Mouse (Mus musculus) heart, postnatal 10 days (tissue): ENCODE measurements around the gene Rpl5. TPM values are rescaled to one million over a fixed set of nuclear protein-coding genes. Genes with fewer than 3 reads are reported as not detected.
A peak's percentile ranks its signal among the peaks of the same experiment; 100 is the strongest.

Experiments used
- DNase-seq, 2 experiments: peaks; one replicate each; pipeline ENCODE4 v3.0.0; 2021
- intact Hi-C: fragments of 180-260 bp; cut with DNase I; formaldehyde crosslinking; loops from one replicate; pipeline ENCODE4 v1.15.1; 2025
- total RNA-seq, 2 experiments: library from RNA; stranded (reverse); gene quantifications; 2 replicates each; pipeline ENCODE4 v1.2.3; 2021

Rpl5 gene
- total RNA-seq: 10 to 100 TPM; 54.4 to 56.2 TPM

- intact Hi-C loops: loop anchor here (2.0 kb wide), 1 partner anchor 32 kb away; no protein-coding TSS in a partner anchor
- DNase-seq: peak; percentile 96 to 98
Observed at GRCm38 (mm10) chr5:107900206-107901013, at the start of gene Rpl5. TSS of gene Rpl5 (plus strand) at chr5:107900502.

GRCm38 (mm10) chr5:107853807-107854206 lies 46.5 kb upstream of the Rpl5 start:
- peak; percentile 65 to 66 for DNase-seq
- intact Hi-C loops: no loop called here

GRCm38 (mm10) chr5:107854556-107854955 lies 45.7 kb upstream of the Rpl5 start:
- intact Hi-C loops: no loop called here
- DNase-seq: no peak

GRCm38 (mm10) chr5:107855546-107855945 lies 44.8 kb upstream of the Rpl5 start:
- no peak for DNase-seq
- intact Hi-C loops: no loop called here

- intact Hi-C loops: no loop called here
Observed at GRCm38 (mm10) chr5:107858963-107859362, 41.3 kb upstream of the Rpl5 start.

GRCm38 (mm10) chr5:107863971-107864370 lies 36.3 kb upstream of the Rpl5 start:
- intact Hi-C loops: no loop called here
- DNase-seq: no peak

More at GRCm38 (mm10) chr5:107858963-107859362, 41.3 kb upstream of the Rpl5 start:
- no peak for DNase-seq

GRCm38 (mm10) chr5:107866127-107867126 lies 33.9 kb upstream of the Rpl5 start:
- DNase-seq: peak; percentile 37 to 38
- intact Hi-C loops: no loop called here

- intact Hi-C loops: loop anchor here (2.0 kb wide), 1 partner anchor 33 kb away; the partner anchor contains the start of gene Rpl5
- DNase-seq: peak; percentile 75 to 79
Observed at GRCm38 (mm10) chr5:107867970-107868904, 32.1 kb upstream of the Rpl5 start.

- intact Hi-C loops: loop anchor here (2.0 kb wide), 1 partner anchor 32 kb away; the partner anchor contains the start of gene Rpl5
- DNase-seq: peak; percentile 93 to 96
Observed at GRCm38 (mm10) chr5:107868905-107869424, 31.3 kb upstream of the Rpl5 start.

- intact Hi-C loops: loop anchor here (2.0 kb wide), 1 partner anchor 31 kb away; the partner anchor contains the start of gene Rpl5
- DNase-seq: no peak
Observed at GRCm38 (mm10) chr5:107869701-107870100, 30.6 kb upstream of the Rpl5 start.

GRCm38 (mm10) chr5:107873330-107873729 lies 27.0 kb upstream of the Rpl5 start:
- intact Hi-C loops: no loop called here
- no peak for DNase-seq

- intact Hi-C loops: no loop called here
- DNase-seq: peak; percentile 20 to 48
Observed at GRCm38 (mm10) chr5:107873886-107874302, 26.4 kb upstream of the Rpl5 start.

- intact Hi-C loops: no loop called here
- DNase-seq: peak in 1 of 2 experiments; percentile 19
Observed at GRCm38 (mm10) chr5:107874561-107875260, 25.6 kb upstream of the Rpl5 start, which contains the start of gene Evi5. TSS of gene Evi5 (minus strand) at chr5:107875107.

GRCm38 (mm10) chr5:107875261-107875611 lies 25.1 kb upstream of the Rpl5 start:
- intact Hi-C loops: no loop called here
- no peak for DNase-seq

- no peak for DNase-seq
- intact Hi-C loops: no loop called here
Observed at GRCm38 (mm10) chr5:107877053-107877452, 23.2 kb upstream of the Rpl5 start.

- intact Hi-C loops: no loop called here
- no peak for DNase-seq
Observed at GRCm38 (mm10) chr5:107880710-107881109, 19.6 kb upstream of the Rpl5 start.

GRCm38 (mm10) chr5:107889994-107890888 lies 10.1 kb upstream of the Rpl5 start:
- no peak for DNase-seq
- intact Hi-C loops: loop anchor here (2.0 to 5.0 kb wide), 3 partner anchors 101 to 279 kb away; no protein-coding TSS in a partner anchor

- DNase-seq: peak in 1 of 2 experiments; percentile 65
- intact Hi-C loops: loop anchor here (2.0 to 5.0 kb wide), 3 partner anchors 103 to 281 kb away; no protein-coding TSS in a partner anchor
Observed at GRCm38 (mm10) chr5:107891515-107891914, 8.8 kb upstream of the Rpl5 start.
